Mouse (Mus musculus) heart, embryonic 16.5 days (tissue): ENCODE measurements around the gene Rnf130. TPM values are rescaled to one million over a fixed set of nuclear protein-coding genes. Genes with fewer than 3 reads are reported as not detected.

Experiments used
- ATAC-seq: fragments of 200-750 bp; cut with Nextera tagmentation; replicated peaks from 2 replicates; pipeline ENCODE4 v1.8.0; 2017; ENCODE audit warnings: moderate number of reproducible peaks; ENCODE audit not compliant: insufficient read depth, low FRiP score; ENCODE audit errors: extremely low read depth
- H3K27ac ChIP-seq: fragments of 300-500 bp; sonication (generic); 2 replicates; pipeline ENCODE4 v1.5.1; 2014; ENCODE audit warnings: mild to moderate bottlenecking, low read length, control low read depth, moderate library complexity
- H3K27me3 ChIP-seq: fragments of 300-500 bp; sonication (generic); 2 replicates; pipeline ENCODE4 v1.6.1; 2014; ENCODE audit warnings: low read length, mixed read lengths; ENCODE audit not compliant: control insufficient read depth, insufficient read depth
- H3K36me3 ChIP-seq: fragments of 300-500 bp; sonication (generic); 2 replicates; pipeline ENCODE4 v1.6.1; 2014; ENCODE audit not compliant: control insufficient read depth, insufficient read depth
- H3K4me1 ChIP-seq: fragments of 300-500 bp; sonication (generic); 2 replicates; pipeline ENCODE4 v1.6.1; 2014; ENCODE audit warnings: low read length, mixed read lengths; ENCODE audit not compliant: control insufficient read depth, insufficient read depth
- H3K4me2 ChIP-seq: fragments of 300-500 bp; sonication (generic); 2 replicates; pipeline ENCODE4 v1.6.1; 2014; ENCODE audit warnings: low read depth, mild to moderate bottlenecking, control low read depth, low read length
- H3K4me3 ChIP-seq: fragments of 300-500 bp; sonication (generic); 2 replicates; pipeline ENCODE4 v1.5.1; 2014; ENCODE audit warnings: mild to moderate bottlenecking, control low read depth, low read length
- H3K9ac ChIP-seq: fragments of 300-500 bp; sonication (generic); 2 replicates; pipeline ENCODE4 v1.6.1; 2014; ENCODE audit warnings: low read length, control low read depth
- H3K9me3 ChIP-seq: fragments of 300-500 bp; sonication (generic); replicated peaks from 2 replicates; pipeline ENCODE4 v1.6.1; 2016; ENCODE audit warnings: low read length; ENCODE audit not compliant: control insufficient read depth
- WGBS: fragments of 180-500 bp; shearing (Covaris S2); extraction: QIAGEN DNeasy Blood & Tissue Kit; methylation state at CpG from one replicate; pipeline ENCODE4 v1.1.7; 2014; 5-methylcytosine and 5-hydroxymethylcytosine counted together
- microRNA counts: library from miRNA; unstranded; fragments of <30 nt; microRNA quantifications from one replicate; lab custom pipeline; 2016
- microRNA-seq: library from miRNA; unstranded; fragments of <30 nt; microRNA quantifications from one replicate; pipeline ENCODE4, GENCODE M21; 2017
- polyA plus RNA-seq: library from polyadenylated mRNA; unstranded; fragments of >200 nt; fragmentation: Nextera tagmentation; extraction: Ambion mirVana; gene quantifications from 2 replicates; pipeline ENCODE4 v1.2.1, GENCODE M21; 2015

Gene Rnf130
- polyA plus RNA-seq, 1 experiment from 2014 or later, result 31.8 TPM

DNA sequence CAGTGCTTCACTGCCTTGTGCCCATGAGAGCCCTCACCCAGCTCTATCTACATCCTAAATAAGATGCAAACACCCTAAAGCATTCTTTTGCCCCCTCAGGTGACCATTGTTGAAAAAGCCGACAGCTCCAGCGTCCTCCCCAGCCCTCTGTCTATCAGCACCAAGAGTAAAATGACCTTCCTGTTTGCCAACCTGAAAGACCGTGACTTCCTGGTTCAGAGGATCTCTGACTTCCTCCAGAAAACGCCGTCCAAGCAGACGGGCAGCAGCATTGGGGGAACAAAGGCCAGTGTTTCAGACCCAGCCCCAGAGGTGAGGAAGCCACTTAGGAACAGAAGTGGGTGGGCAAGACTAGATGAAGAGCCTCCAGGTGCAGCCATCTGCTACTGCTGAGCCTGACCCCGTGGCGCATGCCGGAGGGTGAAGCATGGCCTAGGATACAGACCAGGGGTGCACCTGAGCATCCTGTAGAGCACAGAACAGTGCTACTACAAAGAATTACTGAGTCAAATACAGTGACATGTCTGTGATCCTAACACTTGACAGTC lies 124.5 kb downstream of the Rnf130 start:
- peaks cover 68% of the 10 kb centered on the region for H3K36me3 ChIP-seq
- peaks cover 14% of the 10 kb centered on the region for H3K4me1 ChIP-seq
- H3K9ac ChIP-seq, result no peak overlapping the region
- H3K9me3 ChIP-seq, result no peaks in the 10 kb centered on the region
- H3K27ac ChIP-seq, result no peak overlapping the region
- no peak for ATAC-seq
- H3K4me3 ChIP-seq, result no peak overlapping the region
- H3K27me3 ChIP-seq, result no peaks in the 10 kb centered on the region
- 81% methylated on average over 9 of the region's 9 CpGs for WGBS
- H3K4me2 ChIP-seq, result no peak overlapping the region

DNA sequence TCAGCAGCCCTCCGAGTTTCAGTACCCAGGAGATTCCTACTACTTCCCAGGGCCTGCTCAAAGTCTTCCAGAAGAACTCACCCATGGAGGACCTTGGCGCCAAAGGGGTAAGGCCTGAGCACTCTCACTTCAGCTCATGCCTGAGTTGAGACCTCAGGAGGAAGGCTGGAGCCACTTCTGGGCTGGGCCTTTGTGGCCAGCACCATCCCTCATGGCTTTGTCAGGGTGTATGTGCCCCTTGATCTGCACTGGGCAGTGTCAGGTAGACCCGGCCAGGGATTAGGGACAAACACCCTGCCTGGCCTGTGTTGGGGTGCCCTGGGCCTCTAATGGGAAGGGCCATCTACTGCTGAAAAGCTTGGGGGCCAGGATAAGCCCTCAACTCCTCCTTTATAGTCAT lies 126.2 kb downstream of the Rnf130 start:
- Histone ChIP-seq H3K27ac (no peak overlapping the region), H3K9me3 (no peaks in the 10 kb centered on the region), H3K4me3 (no peak overlapping the region), H3K9ac (no peak overlapping the region), H3K4me2 (no peak overlapping the region), H3K4me1 (peaks cover 14% of the 10 kb centered on the region), H3K27me3 (no peaks in the 10 kb centered on the region), H3K36me3 (peaks cover 63% of the 10 kb centered on the region)
- WGBS, result 87% methylated on average over 3 of the region's 3 CpGs
- ATAC-seq, result no peak

DNA sequence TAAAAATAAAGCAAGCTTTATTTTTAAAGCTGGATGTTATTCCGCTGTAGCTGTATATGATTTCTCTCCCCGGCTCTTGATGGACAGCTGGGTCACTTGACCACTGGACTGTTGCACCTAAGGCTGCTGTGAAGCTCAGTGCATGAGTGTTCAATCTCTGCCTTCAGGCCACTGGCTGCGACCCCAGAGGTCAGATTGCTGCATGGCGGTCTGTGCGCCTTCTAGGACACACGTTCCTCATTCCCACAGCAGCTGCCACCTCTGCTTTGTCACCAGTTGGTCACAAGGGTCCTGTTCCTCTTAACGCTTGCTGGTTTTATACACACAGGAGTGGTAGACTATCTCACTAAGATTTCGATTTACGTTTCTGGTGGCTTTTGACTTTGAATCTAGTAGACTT lies 129.0 kb downstream of the Rnf130 start:
- no peak overlapping the region for H3K9ac ChIP-seq
- no peak overlapping the region for H3K4me3 ChIP-seq
- no peaks in the 10 kb centered on the region for H3K4me1 ChIP-seq
- no peak overlapping the region for H3K4me2 ChIP-seq
- 69% methylated on average over 9 of the region's 9 CpGs for WGBS
- no peaks in the 10 kb centered on the region for H3K27me3 ChIP-seq
- H3K9me3 ChIP-seq, result no peaks in the 10 kb centered on the region
- H3K36me3 ChIP-seq, result peaks cover 79% of the 10 kb centered on the region
- no peak for ATAC-seq
- no peak overlapping the region for H3K27ac ChIP-seq

MicroRNA genes within 50 kb of the gene (microRNA counts, 519-probe panel; counts per million panel counts)
- microRNA mmu-miR-340-3p (lab: Ali Mortazavi, UCI), result 1,806 counts per million, percentile 14 among the panel's probes with 10 or more counts
- 3,086 counts per million, percentile 81 among the panel's probes with 10 or more counts for microRNA mmu-miR-340-5p (lab: Ali Mortazavi, UCI)

Small RNA genes within 50 kb of the gene (microRNA-seq; reads per million reads assigned to microRNA genes)
- gene Mir340, result 216 reads per million, percentile 63 among the genes with 10 or more reads in this experiment

Other genes with a start within 250 kb of the Rnf130 start
- 10.4 and 13.1 TPM in 2 replicates for gene Gfpt2, start 231.2 kb upstream of the Rnf130 start, polyA plus RNA-seq
- gene Mapk9, start 178.6 kb upstream of the Rnf130 start, polyA plus RNA-seq, result 34.8 and 36.5 TPM in 2 replicates
- gene Rasgef1c, start 123.5 kb upstream of the Rnf130 start, polyA plus RNA-seq, result 0.20 and 0.30 TPM in 2 replicates
- gene Tbc1d9b, start 106.0 kb downstream of the Rnf130 start, polyA plus RNA-seq, result 34.0 and 34.1 TPM in 2 replicates
- 9.4 and 9.6 TPM in 2 replicates for gene Mrnip, start 149.1 kb downstream of the Rnf130 start, polyA plus RNA-seq
- 261 and 264 TPM in 2 replicates for gene Sqstm1, start 185.5 kb downstream of the Rnf130 start, polyA plus RNA-seq
- gene Mgat4b, start 185.5 kb downstream of the Rnf130 start, polyA plus RNA-seq, result 11.8 and 29.2 TPM in 2 replicates
- gene Ltc4s, start 213.3 kb downstream of the Rnf130 start, polyA plus RNA-seq, result 1.5 and 2.3 TPM in 2 replicates